Mouse (Mus musculus) liver, adult 2 months (tissue): Measurements from ENCODE around the gene Eif4g2.

Experiments used
- CTCF ChIP-seq: fragments of 200-500 bp; IDR thresholded peaks from 2 replicates; pipeline ENCODE4 v1.5.1; 2011; ENCODE audit warnings: low read depth, low read length, control low read depth
- POLR2A ChIP-seq: fragments of 200-500 bp; IDR thresholded peaks from 2 replicates; pipeline ENCODE4 v1.6.1; 2011; ENCODE audit warnings: low read length, control low read depth; ENCODE audit not compliant: insufficient read depth; ENCODE audit errors: extremely low read depth

DNA sequence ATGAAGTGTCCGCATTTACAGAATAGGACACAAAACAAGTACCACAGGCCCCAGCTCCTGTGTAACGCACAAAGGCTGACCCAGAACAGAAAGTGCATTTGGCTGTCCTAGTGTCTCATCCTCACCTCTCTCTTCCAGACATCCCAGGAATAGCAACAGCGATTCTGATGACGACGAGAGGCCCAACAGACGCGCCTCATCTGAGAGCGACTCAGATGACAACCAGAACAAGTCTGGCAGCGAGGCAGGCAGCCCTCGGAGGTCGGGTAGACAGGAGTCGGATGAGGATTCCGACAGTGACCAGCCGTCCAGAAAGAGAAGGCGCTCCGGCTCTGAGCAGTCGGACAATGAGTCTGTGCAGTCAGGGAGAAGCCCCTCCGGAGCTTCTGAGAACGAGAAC, 27.6 kb downstream of the Eif4g2 start:
- TF ChIP-seq POLR2A = no peak
- TF ChIP-seq CTCF = no peak
